Mouse (Mus musculus): ENCODE measurements around the gene Smyd2.

The Smyd2 gene

DNA sequence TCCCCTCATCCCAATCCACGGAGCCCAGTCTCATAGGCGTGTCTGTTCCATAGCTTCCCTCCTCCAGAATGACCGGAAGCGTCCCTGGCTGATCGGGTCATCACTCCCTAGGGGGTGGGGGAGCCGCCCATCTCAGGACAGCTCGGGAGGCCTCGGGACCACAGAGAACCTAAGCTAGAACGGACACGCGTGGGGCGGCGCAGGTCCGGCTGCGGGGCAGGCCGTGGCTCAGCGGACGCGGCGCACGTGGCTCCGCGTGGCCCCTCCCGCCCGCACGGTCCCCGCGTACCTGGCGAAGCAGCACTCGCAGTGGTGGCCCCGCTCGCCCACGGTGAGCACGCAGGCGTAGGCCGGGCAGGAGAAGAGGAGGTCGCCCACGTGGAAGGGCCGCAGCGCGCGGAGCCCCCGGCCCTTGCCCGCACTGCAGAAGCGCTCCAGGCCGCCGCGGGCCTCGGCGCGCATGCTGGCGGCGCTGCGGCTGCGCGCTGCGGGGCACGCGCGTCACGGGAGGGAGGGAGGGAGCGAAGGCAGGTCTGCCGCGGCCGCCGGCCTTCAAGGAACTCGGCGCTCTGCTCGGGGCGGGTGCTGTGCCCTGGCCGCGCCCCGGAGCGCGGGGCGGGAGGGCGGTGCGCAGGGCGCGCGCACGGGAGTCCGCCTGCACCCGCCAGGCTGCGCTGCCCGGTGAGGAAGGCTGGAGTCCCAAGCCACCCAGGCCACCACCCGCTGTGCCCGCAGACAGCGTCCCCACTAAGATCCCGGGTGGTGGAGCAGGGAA lies at the start of gene Smyd2:
Gene Smyd2, minus strand, starts transcription at position 546 of the 775 bp plus-strand sequence.
- DNase-seq: peak; percentile 74

DNA sequence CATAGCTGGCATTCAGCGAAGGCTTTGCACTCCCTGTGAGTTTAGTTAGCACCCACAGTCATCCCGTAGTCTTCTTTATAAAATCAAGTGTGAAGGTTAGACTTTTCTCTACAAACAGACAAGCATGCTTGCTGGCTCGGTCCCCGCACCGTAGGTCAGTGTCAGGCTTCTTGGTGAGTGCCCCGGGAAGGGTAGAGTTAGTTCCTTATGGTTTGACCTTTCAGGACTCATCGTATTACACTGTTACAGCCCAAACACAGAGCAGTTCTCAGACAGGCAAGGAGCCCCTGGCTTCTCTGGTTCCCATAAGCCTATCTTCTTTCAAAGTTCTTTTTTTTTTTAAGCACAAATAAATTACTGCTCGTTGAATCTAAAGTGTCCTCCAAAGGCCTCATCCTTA lies 48.2 kb upstream of the Smyd2 start:
- no peak for DNase-seq

DNA sequence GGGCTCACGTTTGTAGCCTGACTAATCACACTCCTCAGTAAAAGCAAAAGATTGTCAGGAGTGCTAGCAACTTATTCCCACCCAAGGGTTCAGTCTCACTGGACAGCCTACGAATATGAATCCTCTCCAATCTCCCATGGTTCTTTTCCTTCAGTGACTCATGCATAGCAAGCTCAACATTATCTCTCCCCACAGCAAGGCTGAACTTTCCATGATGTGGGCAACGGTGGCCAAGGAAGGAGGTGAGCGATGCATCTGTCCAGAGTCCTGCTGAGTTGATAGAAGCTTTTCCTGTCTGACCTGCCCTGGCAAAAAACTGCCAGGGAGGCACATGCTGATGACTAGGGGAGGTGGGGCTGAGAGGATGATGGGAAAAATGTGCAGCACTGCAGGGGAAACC lies 45.9 kb upstream of the Smyd2 start:
- no peak for DNase-seq

DNA sequence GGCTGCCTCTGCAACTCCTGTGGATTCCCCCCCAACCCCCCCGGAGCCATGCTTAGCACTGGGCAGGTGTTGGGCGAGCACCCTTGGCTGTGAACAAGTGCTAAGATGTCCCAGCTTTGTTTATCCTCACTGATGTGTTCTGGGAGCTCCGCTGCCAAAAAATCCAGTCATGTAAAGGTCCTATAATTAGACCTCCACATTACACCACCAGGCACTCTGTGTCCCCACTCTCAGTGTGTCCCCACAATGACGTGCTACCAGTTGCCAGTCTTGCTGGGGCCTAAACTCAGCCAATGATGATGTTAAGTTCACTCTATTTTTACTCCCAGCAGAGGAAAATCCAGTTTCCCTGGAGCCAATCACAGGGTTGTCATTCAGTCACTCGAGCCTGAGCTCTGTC lies 38.3 kb upstream of the Smyd2 start:
- DNase-seq: peak; percentile 4

DNA sequence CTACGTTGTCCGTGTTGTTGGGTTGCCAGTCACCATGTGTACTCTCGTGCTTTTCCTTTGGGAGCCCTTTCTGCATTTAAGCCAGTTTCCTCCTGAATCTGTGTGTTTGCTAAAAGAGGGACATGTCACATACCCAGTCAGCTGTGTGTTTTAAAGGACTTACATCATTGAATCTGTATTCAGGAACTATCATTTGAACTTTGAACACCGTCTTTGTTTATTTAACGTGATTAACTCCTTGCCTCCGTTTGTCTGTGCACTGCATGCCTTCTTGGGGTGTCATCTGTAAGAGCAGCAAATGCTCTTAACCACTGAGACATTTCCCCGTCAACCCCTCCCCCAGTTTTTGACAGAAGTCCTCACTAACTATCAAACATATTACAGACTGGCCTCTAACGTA lies 37.6 kb upstream of the Smyd2 start:
- DNase-seq: no peak

DNA sequence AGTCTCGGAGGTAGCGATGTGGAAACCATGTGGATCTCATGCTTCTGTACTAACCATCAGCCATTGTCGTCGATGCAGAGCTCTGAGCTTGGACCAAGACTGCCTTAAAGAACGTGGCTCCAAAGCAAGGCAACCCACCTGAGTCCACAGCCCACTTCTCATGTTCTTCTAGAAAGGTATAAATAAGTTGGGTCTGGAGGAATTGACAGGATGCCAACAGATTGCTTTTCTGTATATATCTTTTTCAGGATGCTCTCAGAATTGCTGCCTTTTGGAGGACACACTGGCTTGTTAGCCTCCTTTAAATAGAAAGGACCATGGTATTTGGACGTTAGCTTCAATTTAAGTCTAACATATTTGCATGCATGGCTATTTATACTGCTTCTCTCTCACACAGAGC lies 29.7 kb upstream of the Smyd2 start:
- DNase-seq: no peak

DNA sequence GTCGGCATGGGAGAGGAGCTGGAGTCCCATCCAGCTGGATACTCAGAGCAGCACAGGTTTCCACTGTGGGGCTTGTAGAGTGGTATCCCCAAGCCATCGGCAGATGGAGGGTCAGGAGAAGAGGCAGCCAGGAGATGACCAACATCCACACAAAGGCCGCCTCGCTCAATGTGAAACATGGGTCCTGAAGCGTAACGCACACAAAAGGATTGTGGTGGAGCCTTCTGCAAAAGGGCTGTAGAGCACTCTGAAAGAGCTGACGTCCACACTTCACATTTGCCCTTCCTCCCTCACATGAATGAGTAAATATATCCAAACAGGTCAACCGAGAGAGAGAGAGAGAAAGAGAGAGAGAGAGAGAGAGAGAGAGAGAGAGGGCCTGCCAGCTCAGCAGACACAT lies 25.2 kb upstream of the Smyd2 start:
- DNase-seq: no peak

DNA sequence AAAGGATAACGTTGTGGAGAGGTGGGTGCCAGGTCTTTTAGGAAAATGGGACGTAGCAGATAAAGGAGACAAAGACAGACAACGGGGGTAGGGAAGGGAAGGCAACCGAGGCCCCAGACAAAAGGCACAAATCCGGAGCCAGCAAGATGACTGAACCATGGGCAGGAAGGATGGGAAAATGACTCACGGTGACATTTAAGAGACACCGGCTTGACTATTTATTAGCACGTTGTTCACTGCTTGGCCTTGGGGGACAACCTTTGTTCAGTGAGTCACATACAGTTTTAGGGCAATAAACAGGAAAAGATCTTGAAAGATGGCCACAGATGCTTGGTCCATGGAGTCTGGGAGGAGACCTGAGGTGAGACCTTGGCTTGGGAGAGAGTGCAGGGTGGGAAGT lies 24.0 kb upstream of the Smyd2 start:
- no peak for DNase-seq

DNA sequence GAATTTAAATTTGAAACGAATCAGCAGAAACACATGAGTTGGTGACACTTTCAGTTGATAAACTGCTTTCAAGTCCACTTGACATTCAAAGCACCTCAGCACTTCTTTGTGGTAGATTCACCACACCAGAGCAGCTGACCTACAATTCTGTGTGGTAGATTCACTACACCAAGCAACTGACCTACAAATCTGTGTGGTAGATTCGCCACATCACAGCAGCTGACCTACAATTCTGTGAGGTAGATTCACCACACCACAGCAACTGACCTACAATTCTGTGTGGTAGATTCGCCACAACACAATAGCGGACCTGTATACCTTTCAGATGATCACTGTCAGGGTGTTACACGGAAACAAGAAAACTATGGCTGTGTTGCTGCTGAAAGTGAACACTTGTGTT lies 19.6 kb upstream of the Smyd2 start:
- no peak for DNase-seq

DNA sequence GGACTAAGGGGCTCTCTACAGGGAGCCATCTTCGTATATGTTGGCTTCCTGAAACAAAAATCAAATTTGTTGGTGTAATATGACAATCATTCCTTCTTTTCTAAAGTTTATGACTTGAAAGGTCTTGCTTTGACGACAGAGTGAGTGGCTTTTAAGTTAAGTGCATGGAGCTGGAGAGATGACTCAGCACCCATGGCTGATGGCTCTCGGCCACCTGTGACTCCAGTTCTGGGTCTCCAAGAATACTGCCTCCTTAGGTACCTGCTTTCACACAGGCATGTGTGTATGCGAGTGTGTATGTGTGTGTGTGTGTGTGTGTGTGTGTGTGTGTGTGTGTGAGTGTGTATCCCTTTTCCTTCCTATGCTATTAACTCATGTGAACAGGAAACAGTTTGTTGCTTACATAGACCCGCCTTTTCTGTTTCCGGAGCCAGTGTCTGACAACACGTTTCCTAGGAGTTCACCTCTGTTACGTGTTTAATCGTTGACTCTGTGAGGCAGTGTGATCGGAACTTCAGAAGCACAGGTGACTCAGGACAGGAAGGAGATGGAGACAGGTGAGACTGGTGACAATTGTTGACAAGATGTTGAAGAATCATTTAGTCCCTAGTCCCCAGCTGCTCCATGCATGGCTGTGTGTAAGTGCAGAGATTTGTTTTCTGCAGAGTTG lies 14.4 kb upstream of the Smyd2 start:
- no peak for DNase-seq

DNA sequence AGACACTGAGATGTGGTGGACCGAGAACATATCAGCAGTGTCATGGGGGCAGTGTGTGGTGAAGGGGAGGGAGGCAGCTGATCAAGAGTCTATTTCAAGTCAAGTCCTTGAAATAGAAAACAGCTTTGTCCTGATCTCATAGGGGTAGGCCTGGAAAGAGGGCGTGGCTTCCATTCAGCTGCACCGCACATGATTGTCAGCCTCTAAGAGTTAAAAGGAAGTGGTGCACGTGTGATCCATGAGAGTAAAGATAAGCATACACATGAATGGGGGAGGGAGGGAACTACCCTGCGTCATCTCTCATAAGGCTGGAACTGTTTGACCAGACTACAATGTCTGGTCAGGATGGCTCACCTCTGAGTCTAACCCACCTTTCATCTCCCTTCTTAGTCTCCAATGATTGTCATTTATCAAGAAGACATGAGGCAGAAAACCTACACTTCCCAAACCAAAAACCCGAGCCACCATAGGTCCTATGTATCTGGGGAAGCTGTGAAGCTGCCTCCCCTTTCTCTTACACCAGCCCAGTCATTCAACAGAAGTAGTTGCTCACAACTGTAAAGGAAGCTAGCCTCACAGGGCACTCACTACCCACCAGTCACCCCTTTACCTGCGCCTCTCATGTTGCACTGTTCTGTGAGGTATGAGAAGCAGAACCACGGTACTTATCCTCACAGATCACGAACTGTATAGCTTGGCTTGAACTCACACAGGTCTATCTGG lies 11.5 kb upstream of the Smyd2 start:
- DNase-seq: no peak

DNA sequence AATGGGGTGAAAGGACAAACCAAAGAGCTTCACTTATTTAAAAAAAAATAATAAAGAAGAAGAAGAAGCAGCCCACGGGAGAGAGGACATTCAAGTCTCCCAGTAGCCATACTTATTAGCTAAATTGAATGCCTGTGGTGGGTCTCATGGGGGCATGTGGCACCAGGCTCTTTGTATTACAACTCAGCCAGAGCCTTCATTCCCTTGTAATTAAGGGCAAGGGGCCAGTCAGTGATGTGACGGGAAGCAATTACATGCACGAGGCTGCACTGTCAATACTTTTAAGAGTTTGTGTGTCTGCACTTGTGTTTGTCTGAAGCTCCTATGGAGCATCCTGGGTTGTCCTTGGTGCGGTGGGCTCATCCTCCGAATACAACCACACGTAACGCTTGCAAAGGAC lies 10.8 kb upstream of the Smyd2 start:
- no peak for DNase-seq

DNA sequence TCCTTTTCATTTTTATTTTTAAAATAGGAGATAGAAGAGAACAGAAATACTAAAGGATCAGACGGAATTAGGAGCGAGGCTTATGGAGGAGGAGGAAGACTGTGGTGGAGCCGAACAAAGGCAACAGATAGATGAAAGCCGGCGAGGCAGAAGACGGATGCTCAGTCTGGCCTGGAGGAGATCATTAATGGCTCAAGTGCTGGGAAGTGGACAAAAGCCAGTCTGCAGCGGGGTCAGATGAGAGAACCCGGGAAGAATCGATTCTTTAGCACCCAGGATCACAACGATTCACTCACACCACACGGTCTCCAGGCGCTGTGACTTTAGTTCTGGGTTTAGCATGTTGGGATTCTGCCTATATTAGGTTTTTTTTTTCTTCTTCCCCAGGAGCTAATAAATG lies 10.0 kb upstream of the Smyd2 start:
- no peak for DNase-seq

DNA sequence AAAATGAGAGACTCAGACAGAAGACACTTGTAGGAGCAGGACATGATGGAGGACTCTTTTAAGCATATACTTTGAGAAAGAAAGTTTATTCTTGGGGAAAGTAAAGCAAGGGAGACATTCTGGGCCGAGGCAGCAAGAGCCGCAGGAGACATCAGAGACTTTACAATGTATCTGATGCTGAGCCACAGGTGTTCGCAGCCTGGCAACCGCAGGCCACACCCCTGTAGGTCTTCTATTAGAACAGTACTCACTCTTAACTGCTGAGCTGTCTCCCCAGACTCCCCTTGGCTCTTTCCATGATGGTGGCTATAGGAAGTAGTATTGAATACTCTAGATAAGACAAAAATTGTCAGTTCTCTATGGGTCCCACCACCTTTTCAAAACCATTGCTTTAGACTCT lies 7.7 kb upstream of the Smyd2 start:
- DNase-seq: no peak

DNA sequence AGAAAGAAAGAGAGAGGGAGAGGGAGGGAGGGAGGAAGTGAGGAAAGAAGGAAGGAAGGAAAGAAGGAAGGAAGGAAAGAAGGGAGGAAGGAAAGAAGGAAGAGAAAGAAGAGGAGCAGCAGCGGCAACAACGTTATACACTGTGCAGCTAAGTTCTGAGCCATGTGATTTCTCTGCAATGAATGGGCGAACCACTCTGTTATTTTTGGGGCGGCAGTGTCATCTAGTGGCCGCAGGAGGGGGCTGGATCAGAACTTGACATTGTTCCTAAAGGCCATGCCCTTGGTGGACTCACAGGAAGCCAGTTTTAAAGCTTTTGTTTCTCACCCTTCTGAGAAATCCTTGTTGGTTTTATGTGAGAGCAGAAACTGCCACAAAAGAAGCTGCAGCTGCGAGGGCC lies 5.5 kb upstream of the Smyd2 start:
- peak; percentile 77 for DNase-seq

DNA sequence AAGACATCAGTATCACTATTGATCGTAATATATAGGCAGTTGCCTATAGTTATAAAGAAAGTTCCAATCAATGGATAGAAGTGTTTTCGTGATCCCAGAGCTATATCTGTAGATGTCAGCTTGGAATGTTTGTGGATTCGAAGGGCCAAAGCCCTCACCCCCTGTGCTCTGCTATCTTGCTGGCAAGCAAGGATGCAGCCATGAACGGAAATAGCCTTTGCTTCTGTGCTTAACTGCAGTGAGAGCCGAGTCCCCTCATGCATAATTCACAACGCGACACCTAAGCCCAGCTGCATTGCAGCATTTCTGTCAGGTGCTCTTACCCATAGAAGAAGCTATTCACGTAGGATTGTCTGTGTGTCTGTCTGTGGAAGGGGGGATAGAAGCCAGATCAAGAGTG lies 4.1 kb upstream of the Smyd2 start:
- no peak for DNase-seq

DNA sequence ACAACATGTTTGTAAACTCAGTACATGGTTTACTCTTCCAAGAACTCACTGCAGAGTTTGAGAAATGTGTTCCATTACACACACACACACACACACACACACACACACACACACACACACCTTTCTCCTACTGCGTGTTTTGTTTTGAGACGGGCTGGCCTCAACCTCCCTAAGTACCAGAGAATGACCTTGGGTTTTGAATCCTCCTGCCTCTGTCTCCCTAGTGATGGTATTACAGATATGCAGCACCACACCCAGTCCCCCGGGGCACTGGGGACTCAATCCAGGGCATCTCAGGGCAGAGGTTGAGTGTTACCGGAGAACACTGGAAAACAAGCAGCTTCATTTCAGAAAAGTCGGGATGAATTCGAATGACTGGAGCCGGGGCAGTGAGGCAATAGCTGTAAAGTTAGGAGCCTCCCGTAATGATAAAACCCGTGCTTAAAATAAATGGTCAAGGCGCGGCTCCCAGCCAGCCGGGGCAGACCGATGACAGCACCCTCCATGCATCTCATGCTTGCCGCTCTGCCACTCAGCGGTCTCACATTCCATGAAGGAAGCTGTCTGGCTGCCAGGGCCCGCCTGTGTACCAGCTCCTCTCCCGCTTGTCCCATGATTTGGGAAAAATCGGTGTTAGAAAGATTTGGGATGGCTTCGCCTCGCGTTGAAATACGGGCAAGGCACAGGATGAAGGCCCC lies 1.9 kb upstream of the Smyd2 start:
- no peak for DNase-seq

DNA sequence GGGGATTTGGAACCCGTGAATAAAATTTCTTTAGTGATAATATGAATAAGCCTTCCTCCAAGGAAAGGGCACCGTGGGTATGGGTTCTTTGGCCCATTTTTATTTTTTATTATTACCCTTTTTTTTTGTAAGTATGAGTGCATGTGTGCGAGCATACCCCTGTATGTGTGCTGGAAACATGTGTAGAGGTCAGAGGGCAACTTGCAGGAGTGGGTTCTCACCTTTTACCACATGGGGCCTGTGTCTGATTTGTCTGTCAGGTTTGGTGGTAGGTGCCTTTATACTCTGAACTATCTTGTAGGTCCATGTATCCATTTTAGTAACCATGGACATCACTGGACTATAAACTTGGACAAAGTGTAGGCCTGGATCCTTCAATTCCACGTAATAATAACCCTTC lies 994 bp upstream of the Smyd2 start:
- DNase-seq: no peak

DNA sequence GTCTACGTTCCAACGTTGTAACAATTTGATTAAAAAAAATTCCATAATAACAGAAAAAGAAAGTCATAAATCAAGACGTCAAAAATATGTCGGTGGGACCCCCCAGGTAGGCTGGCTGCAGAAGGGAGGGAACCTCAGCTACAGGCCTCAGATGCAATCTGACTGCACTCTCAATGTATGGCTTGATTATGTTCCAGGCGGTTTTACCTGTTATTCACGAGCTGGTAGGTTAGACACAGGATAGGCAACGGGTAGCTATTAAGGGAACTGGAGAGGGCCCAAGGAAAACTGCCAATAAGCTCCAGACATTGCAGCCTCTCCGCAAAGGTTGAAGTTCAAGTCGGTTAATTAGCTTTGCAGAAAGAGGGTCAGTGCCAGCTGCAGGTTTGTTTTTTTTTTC lies 558 bp upstream of the Smyd2 start:
- no peak for DNase-seq

DNA sequence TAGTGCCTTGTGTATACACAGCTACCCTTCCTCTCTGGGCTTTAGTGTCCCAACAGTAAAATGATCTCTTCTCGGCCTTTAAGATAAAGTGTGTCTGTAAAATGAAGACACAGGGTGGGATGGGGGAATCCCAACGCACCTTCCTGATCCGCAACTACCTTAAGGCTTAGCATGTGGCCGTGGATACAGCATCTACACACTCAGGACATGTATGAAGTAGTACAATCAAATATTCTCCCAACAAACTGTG lies 670 bp downstream of the Smyd2 start:
- DNase-seq: no peak

DNA sequence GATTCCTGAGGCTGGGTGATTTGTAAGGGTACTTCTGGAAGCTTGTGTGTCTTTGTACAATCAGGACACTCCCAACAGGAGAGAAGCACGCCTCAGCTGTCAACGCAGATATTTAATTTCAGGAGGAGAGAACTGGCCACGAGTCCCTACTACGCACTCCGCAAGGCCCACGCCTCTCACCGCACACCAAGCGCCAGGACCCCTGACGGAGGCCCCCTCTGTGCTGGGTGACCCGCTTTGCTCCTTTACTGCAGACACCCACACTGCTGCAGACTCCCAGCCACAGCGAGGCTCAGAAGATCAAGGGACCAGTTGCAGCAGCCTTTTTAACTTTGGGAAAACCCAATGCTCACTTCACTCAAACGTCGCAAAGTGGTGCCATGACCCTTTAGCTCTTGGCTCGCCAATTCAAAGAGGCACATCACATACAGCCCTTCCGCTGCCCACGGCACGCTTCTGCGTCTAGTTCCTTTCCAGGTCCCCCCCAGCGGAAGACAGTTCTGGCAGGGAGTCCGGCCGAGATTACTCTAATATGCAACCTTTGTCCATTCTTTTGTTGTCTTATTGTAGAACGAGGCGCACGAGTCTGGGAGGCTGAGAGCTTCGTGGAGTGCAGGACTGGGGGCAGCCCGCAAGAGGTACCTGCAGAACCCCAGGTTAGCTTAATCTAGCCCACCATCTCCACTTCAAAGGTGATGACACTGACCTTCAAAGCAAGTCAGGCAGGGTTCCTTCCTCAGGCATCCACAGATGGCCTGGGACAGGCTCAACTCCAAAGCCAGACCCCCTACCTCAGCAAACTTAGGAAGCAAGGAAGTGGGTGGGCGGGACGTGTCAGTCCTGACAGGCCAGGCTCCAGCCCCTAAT lies 1.2 kb downstream of the Smyd2 start:
- peak; percentile 34 for DNase-seq

DNA sequence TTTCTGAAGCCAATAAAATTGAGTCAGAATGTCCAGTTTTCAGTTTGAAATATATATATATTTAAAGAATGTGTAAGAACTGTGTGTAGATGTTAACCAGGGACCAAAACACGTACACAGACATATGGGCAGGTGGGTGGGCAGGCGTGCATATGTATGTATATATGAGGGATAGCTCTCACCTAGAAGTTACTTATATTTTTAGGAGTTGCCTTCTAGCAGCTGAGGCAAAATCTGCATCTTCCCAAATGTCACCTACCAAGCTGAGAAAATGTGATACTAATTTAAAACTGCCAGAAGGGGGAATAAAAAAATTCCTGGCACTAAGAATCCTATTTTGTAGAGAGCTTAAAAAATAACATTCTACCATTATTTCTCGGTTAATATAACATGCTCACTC lies 2.4 kb downstream of the Smyd2 start:
- DNase-seq: no peak

DNA sequence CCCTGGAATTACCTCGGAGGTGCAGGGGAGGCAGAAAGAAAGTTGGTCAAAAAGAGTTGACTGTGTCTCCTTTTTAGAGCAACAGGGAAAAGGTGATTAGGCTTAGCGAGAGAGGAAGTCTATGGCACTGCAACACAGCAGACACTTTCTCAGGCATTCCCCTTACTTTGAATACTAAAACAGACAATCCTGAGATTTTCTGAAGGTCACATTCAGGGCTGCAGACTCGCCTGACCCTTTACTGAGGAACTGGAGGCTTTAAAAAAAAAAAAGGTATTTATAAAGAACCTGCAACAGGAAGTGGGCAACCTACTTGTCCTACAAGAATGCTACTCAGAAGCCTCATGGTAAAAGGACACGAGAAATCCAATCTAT lies 5.0 kb downstream of the Smyd2 start:
- DNase-seq: no peak
